Mouse (Mus musculus) forebrain, embryonic 12.5 days (tissue): ENCODE data around the gene Dytn. TPM values are rescaled to one million over a fixed set of nuclear protein-coding genes. Genes with fewer than 3 reads are reported as not detected.
A peak's percentile ranks its signal among the peaks of the same experiment; 100 is the strongest.
"Not testable (repeated sequence)": the region's sequence is repeated elsewhere in the genome, so short reads cannot be mapped to it uniquely, and the experiment has no call there.

Experiments
- ATAC-seq: fragments of 200-750 bp; cut with Nextera tagmentation; 2 replicates; pipeline ENCODE4 v1.8.0; 2017; ENCODE audit warnings: moderate TSS enrichment; ENCODE audit not compliant: low FRiP score
- H3K27ac ChIP-seq: fragments of 300-500 bp; sonication (generic); 2 replicates; pipeline ENCODE4 v1.5.1; 2016; ENCODE audit warnings: mild to moderate bottlenecking
- H3K27me3 ChIP-seq: fragments of 300-500 bp; sonication (generic); 2 replicates; pipeline ENCODE4 v1.6.1; 2016; ENCODE audit warnings: mild to moderate bottlenecking
- H3K36me3 ChIP-seq: fragments of 300-500 bp; sonication (generic); replicated peaks from 2 replicates; pipeline ENCODE4 v1.6.1; 2016; ENCODE audit warnings: mild to moderate bottlenecking
- H3K4me1 ChIP-seq: fragments of 300-500 bp; sonication (generic); 2 replicates; pipeline ENCODE4 v1.6.1; 2016
- H3K4me2 ChIP-seq: fragments of 300-500 bp; sonication (generic); 2 replicates; pipeline ENCODE4 v1.6.1; 2016; ENCODE audit warnings: mild to moderate bottlenecking, moderate library complexity
- H3K4me3 ChIP-seq: fragments of 300-500 bp; sonication (generic); replicated peaks from 2 replicates; pipeline ENCODE4 v1.5.1; 2016; ENCODE audit warnings: mild to moderate bottlenecking
- H3K9ac ChIP-seq: fragments of 300-500 bp; sonication (generic); 2 replicates; pipeline ENCODE4 v1.6.1; 2016; ENCODE audit warnings: mild to moderate bottlenecking
- H3K9me3 ChIP-seq: fragments of 300-500 bp; sonication (generic); 2 replicates; pipeline ENCODE4 v1.6.1; 2016
- WGBS: fragments of 180-500 bp; shearing (Covaris S2); methylation state at CpG from one replicate; pipeline ENCODE4 v1.1.7; 2016; 5-methylcytosine and 5-hydroxymethylcytosine counted together
- polyA plus RNA-seq: library from polyadenylated mRNA; unstranded; fragments of >200 nt; fragmentation: Nextera tagmentation; extraction: Ambion mirVana; gene quantifications from 2 replicates; pipeline ENCODE4 v1.2.1, GENCODE M21; 2016

Dytn gene
- polyA plus RNA-seq, 1 experiment from 2014 or later = not detected

DNA sequence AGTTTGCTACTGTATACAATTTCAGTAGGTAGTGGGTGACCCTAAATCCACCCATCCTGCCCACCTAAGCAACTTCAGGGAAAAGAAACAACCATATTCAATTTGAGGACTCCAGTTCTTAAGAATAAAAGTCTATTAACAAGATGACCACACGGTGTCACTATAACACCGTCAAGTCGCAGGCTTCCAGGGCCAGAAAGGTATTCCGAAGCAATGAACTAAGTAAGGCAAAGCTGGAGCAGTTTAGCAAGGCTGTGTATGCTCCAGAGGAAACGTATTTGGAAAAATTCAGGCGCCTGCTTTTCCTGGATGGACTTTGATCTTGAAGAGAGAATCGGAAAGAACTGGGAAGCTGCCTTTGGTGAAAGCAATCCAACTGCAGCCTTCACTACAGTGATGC, 27.1 kb downstream of the Dytn start:
- 0 out of 2 replicates have a peak, but pooled peaks cover 8% of the 10 kb centered on the region for H3K27me3 ChIP-seq
- H3K36me3 ChIP-seq = no peaks in the 10 kb centered on the region
- no peak overlapping the region for H3K9ac ChIP-seq
- no peaks in the 10 kb centered on the region for H3K9me3 ChIP-seq
- H3K4me2 ChIP-seq = no peak overlapping the region
- no peaks in the 10 kb centered on the region for H3K4me1 ChIP-seq
- H3K4me3 ChIP-seq = no peak overlapping the region
- no peak; the same call in 1 of the 2 replicates for ATAC-seq
- WGBS = 2% methylated on average over 7 of the region's 7 CpGs
- H3K27ac ChIP-seq = no peak overlapping the region

- H3K4me2 ChIP-seq = no peak overlapping the region
- no peaks in the 10 kb centered on the region for H3K36me3 ChIP-seq
- WGBS = 16% methylated on average over 6 of the region's 6 CpGs
- no peak overlapping the region for H3K4me3 ChIP-seq
- ATAC-seq = no peak
- 0 out of 2 replicates have a peak, but pooled peaks cover 8% of the 10 kb centered on the region for H3K27me3 ChIP-seq
- no peak overlapping the region for H3K9ac ChIP-seq
- H3K9me3 ChIP-seq = no peaks in the 10 kb centered on the region
- no peaks in the 10 kb centered on the region for H3K4me1 ChIP-seq
- H3K27ac ChIP-seq = no peak overlapping the region
These were observed 28.7 kb downstream of the Dytn start for GRCm38 (mm10) chr1:63658016-63658415.

DNA sequence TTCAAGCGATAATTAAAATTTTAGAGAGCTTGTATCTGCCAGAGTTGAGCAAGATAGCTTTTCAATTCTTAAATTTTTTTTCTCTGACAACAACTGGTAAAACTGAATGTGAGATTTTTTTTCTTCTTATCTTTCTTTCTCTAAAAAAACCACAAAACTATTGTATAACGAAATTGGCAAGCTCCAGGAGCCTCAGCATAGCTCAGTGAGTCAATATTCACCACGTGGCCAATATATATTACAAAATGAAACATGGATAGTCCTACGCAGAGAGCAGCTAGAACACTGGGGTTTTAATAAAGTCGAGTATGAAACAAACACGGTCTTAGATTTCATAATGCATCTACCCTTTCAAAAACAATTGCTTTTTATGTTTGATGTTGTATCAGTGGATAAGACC, 46.8 kb downstream of the Dytn start:
- Histone ChIP-seq H3K4me3 (no peak overlapping the region), H3K27me3 (no peaks in the 10 kb centered on the region), H3K4me1 (no peaks in the 10 kb centered on the region), H3K9ac (no peak overlapping the region), H3K9me3 (no peaks in the 10 kb centered on the region), H3K36me3 (no peaks in the 10 kb centered on the region), H3K27ac (no peak overlapping the region), H3K4me2 (no peak overlapping the region)
- 85% methylated on average over 6 of the region's 6 CpGs for WGBS
- no peak for ATAC-seq

DNA sequence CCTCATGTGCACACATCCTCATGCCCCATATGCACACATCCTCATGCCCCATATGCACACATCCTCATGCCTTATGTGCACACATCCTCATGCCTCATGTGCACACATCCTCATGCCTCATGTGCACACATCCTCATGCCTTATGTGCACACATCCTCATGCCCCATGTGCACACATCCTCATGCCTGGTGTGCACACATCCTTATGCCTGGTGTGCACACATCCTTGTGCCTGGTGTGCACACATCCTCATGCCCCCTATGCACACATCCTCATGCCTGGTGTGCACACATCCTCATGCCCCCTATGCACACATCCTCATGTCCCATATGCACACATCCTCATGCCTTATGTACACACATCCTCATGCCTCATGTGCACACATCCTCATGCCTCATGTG, 56.3 kb downstream of the Dytn start:
- ATAC-seq, H3K9ac ChIP-seq, H3K36me3 ChIP-seq: not testable (repeated sequence)

DNA sequence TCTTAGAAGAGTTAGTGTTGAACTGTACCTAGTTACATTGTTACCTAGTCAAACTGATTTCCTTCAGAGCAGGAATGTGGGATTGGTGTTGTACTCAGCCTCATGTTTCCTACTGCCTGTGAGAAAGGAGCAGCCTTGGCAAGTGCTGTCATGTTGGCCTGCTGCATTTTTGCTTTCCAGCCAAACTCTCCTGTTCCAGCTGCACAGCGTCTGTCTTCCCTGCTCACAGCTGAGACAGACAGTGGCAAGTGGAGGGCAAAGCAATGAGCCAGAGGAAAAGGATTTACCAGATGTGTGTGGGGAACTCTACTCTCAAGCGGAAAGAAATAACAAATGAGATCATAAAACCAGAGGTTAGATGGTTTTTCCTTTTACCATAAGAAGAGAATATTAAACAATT, 58.5 kb downstream of the Dytn start:
- no peaks in the 10 kb centered on the region for H3K36me3 ChIP-seq
- H3K4me2 ChIP-seq = no peak overlapping the region
- ATAC-seq = no peak
- no peaks in the 10 kb centered on the region for H3K9me3 ChIP-seq
- no peaks in the 10 kb centered on the region for H3K27me3 ChIP-seq
- H3K9ac ChIP-seq = no peak overlapping the region
- H3K4me3 ChIP-seq = no peak overlapping the region
- H3K4me1 ChIP-seq = no peaks in the 10 kb centered on the region
- 60% methylated on average over 2 of the region's 2 CpGs for WGBS
- no peak overlapping the region for H3K27ac ChIP-seq

More for the DNA sequence above, 56.3 kb downstream of the Dytn start:
- not testable (repeated sequence) for H3K27me3 ChIP-seq, H3K27ac ChIP-seq, H3K4me2 ChIP-seq, H3K4me3 ChIP-seq, H3K4me1 ChIP-seq, H3K9me3 ChIP-seq

- Histone ChIP-seq H3K4me1 (peaks cover 7% of the 10 kb centered on the region), H3K27me3 (peaks cover 8% of the 10 kb centered on the region), H3K36me3 (no peaks in the 10 kb centered on the region), H3K9me3 (no peaks in the 10 kb centered on the region), H3K27ac (no peak within 1 kb of the TSS), H3K9ac (no peak within 1 kb of the TSS), H3K4me3 (no peak within 1 kb of the TSS), H3K4me2 (no peak within 1 kb of the TSS)
- no peak for ATAC-seq
- 75% methylated on average over 3 of the region's 3 CpGs for WGBS
These were observed 71.1 kb downstream of the Dytn start, which contains the start of gene Gm39653 for GRCm38 (mm10) chr1:63615668-63616067. TSS of gene Gm39653 (plus strand) at chr1:63615968.

DNA sequence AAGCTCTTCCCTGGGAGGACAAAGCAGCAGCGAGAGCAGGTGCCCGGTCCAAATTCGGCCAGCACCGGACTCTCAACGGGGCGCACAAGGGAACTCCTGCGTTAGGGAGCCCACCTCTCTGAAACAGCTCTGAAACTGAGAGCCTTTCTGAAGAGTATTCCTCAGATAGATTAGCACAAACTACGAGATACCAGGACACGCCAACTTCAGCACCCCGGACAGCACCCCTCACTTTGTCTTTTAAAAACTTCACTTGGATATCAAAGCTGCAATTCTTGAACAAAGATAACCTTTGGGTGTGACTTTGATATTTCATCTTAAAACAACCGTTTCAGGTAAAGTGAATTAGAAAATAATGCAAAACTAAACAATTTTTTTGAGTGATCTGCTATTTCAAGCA, 72.1 kb downstream of the Dytn start:
- 1% methylated on average over 11 of the region's 11 CpGs for WGBS
- 0 out of 2 replicates have a peak overlapping the region, but pooled peaks have one; percentile 8 for H3K4me3 ChIP-seq
- H3K27ac ChIP-seq = no peak overlapping the region
- H3K36me3 ChIP-seq = no peaks in the 10 kb centered on the region
- no peak for ATAC-seq
- H3K4me2 ChIP-seq = peak overlapping the region; percentile 43
- no peak overlapping the region for H3K9ac ChIP-seq
- H3K27me3 ChIP-seq = peaks cover 8% of the 10 kb centered on the region
- H3K9me3 ChIP-seq = no peaks in the 10 kb centered on the region
- peaks cover 7% of the 10 kb centered on the region for H3K4me1 ChIP-seq

DNA sequence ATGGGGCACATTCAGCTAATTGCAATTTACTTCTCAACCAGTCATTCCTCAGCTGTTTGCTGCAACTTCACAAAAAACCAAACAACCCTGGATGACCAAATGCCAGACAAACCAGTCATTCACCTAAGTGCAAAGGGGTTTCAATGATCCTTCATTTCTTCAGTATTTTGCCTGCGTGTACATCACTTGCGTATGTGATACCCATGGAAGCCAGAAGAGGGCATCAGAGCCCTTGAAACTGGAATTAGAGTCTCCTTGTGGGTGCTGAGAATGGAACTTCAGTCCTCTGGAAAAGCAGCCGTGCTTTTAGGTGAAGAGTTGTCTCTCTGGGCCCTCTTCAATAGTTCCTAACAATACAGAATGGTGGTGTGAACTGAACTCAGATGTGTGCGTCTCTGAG, 77.1 kb downstream of the Dytn start:
- Histone ChIP-seq H3K4me3 (no peak overlapping the region), H3K9me3 (no peaks in the 10 kb centered on the region), H3K9ac (no peak overlapping the region), H3K36me3 (no peaks in the 10 kb centered on the region), H3K4me1 (peaks cover 7% of the 10 kb centered on the region), H3K27ac (no peak overlapping the region), H3K4me2 (no peak overlapping the region), H3K27me3 (peaks cover 8% of the 10 kb centered on the region)
- no peak for ATAC-seq
- WGBS = 88% methylated on average over 4 of the region's 4 CpGs

GRCm38 (mm10) chr1:63603870-63604500, 82.7 kb downstream of the Dytn start:
- 63% methylated on average over 3 of the region's 3 CpGs for WGBS
- Histone ChIP-seq H3K27ac (no peak overlapping the region), H3K9me3 (no peaks in the 10 kb centered on the region), H3K9ac (no peak overlapping the region), H3K36me3 (no peaks in the 10 kb centered on the region), H3K4me3 (no peak overlapping the region), H3K4me2 (no peak overlapping the region), H3K27me3 (no peaks in the 10 kb centered on the region), H3K4me1 (no peaks in the 10 kb centered on the region)
- ATAC-seq = no peak

GRCm38 (mm10) chr1:63586869-63587268, 99.9 kb downstream of the Dytn start:
- ATAC-seq = 0 out of 2 replicates have a peak, but pooled peaks have one; percentile 46
- Histone ChIP-seq H3K4me2 (no peak overlapping the region), H3K9me3 (no peaks in the 10 kb centered on the region), H3K36me3 (no peaks in the 10 kb centered on the region), H3K9ac (no peak overlapping the region), H3K4me3 (no peak overlapping the region), H3K27me3 (no peaks in the 10 kb centered on the region), H3K27ac (no peak overlapping the region), H3K4me1 (peaks cover 4% of the 10 kb centered on the region; the same call in 1 of the 2 replicates)
- WGBS = 63% methylated on average over 7 of the region's 7 CpGs

- Histone ChIP-seq H3K27ac (no peak overlapping the region), H3K4me2 (no peak overlapping the region), H3K9ac (no peak overlapping the region), H3K36me3 (no peaks in the 10 kb centered on the region), H3K9me3 (no peaks in the 10 kb centered on the region), H3K4me1 (peaks cover 8% of the 10 kb centered on the region), H3K27me3 (no peaks in the 10 kb centered on the region), H3K4me3 (no peak overlapping the region)
- ATAC-seq = no peak
- WGBS = 71% methylated on average over 8 of the region's 8 CpGs
These were observed 107.6 kb downstream of the Dytn start for GRCm38 (mm10) chr1:63579153-63579552.

GRCm38 (mm10) chr1:63576803-63577202, 109.9 kb downstream of the Dytn start:
- no peak overlapping the region for H3K9ac ChIP-seq
- H3K27me3 ChIP-seq = no peaks in the 10 kb centered on the region
- no peaks in the 10 kb centered on the region for H3K36me3 ChIP-seq
- H3K27ac ChIP-seq = no peak overlapping the region
- H3K4me2 ChIP-seq = no peak overlapping the region
- 7% methylated on average over 5 of the region's 5 CpGs for WGBS
- peaks cover 27% of the 10 kb centered on the region for H3K4me1 ChIP-seq
- H3K4me3 ChIP-seq = no peak overlapping the region
- no peaks in the 10 kb centered on the region for H3K9me3 ChIP-seq
- peak; percentile 39; the same call in 1 of the 2 replicates for ATAC-seq

GRCm38 (mm10) chr1:63573864-63574611, 112.7 kb downstream of the Dytn start:
- peak overlapping the region; percentile 13; the same call in 1 of the 2 replicates for H3K4me2 ChIP-seq
- H3K36me3 ChIP-seq = no peaks in the 10 kb centered on the region
- H3K9me3 ChIP-seq = no peaks in the 10 kb centered on the region
- peak; percentile 52 for ATAC-seq
- no peak overlapping the region for H3K4me3 ChIP-seq
- peaks cover 27% of the 10 kb centered on the region for H3K4me1 ChIP-seq
- no peak overlapping the region for H3K9ac ChIP-seq
- H3K27me3 ChIP-seq = no peaks in the 10 kb centered on the region
- H3K27ac ChIP-seq = peak overlapping the region; percentile 73
- WGBS = 44% methylated on average over 12 of the region's 12 CpGs
